Mouse (Mus musculus) thymus, adult 2 months (tissue): ENCODE measurements around the gene Olfr1193.

ENCODE experiments used
- CTCF ChIP-seq: fragments of 200-500 bp; IDR thresholded peaks from 2 replicates; pipeline ENCODE4 v1.5.1; 2012; ENCODE audit warnings: mild to moderate bottlenecking, control low read depth, low read length, moderate library complexity, borderline replicate concordance; ENCODE audit not compliant: control insufficient read depth, poor library complexity, insufficient read depth; ENCODE audit errors: extremely low read depth
- POLR2A ChIP-seq: fragments of 200-500 bp; IDR thresholded peaks from 2 replicates; pipeline ENCODE4 v1.6.1; 2012; ENCODE audit warnings: mild to moderate bottlenecking, low read length, control low read depth, moderate library complexity; ENCODE audit not compliant: control insufficient read depth, poor library complexity, insufficient read depth; ENCODE audit errors: extremely low read depth

GRCm38 (mm10) chr2:88689087-88689486, 13.7 kb downstream of the Olfr1193 start, which contains the start of gene Olfr1195:
- TF ChIP-seq CTCF (no peak), POLR2A (no peak)
